Mouse (Mus musculus) bone marrow macrophage, adult 2 months (primary cell): ENCODE measurements around the gene Gm17622.

Experiments used
- CTCF ChIP-seq: IDR thresholded peaks from 2 replicates; pipeline ENCODE4 v1.5.1; 2012; ENCODE audit warnings: low read depth, mild to moderate bottlenecking, low read length, moderate library complexity
- POLR2A ChIP-seq: IDR thresholded peaks from 2 replicates; pipeline ENCODE4 v1.6.1; 2012; ENCODE audit warnings: mild to moderate bottlenecking, low read depth, low read length, borderline replicate concordance

DNA sequence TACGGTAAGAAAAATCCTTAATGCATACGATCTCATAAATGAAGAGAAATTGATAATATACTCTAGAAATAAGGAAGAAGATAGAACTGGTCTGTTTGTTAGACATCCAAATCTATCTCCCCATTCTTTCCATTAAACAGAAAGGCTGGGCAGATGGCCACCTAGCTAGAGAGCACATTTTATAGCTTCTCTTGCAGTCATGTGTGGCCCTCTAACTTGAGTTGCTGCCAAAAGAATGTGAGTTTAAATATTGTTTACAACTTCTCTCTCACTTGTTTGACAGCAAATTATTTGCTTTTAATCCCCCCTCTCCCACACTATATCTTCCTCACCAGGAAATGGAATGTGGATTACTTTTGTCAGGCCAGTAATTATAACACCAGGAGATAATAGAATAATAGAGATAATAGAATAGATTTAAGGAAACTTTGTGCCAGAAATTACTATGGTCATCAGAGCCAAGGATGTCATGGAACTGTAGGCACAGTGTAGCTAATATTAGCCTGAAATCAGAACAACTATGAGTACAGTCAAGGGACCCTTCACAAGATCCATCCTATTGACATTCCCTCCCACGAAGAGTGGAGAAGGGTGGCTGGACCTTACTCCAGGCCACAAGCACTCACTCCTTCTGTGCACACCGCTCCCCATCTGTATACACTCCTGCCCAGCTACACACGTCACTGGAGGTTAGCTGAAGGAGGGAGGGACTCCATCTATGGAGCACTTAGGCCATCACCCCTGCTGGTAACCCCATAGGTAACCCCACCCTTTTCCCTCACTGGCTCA lies 23.8 kb downstream of the Gm17622 start:
- TF ChIP-seq CTCF (no peak), POLR2A (no peak)
